Mouse (Mus musculus) adrenal gland, adult 2 months (tissue): Measurements from ENCODE around the gene Tnfaip8l3. TPM values are rescaled to one million over a fixed set of nuclear protein-coding genes. Genes with fewer than 3 reads are reported as not detected.
"Not testable (repeated sequence)": the region's sequence is repeated elsewhere in the genome, so short reads cannot be mapped to it uniquely, and the experiment has no call there.

Source experiments
- DNase-seq: peaks from one replicate; pipeline ENCODE4 v3.0.0; 2021
- long read RNA-seq: library from polyadenylated mRNA; stranded (forward); transcript quantifications from one replicate; pipeline ENCODE4 v2.0.0, GENCODE M21; 2021
- polyA plus RNA-seq: library from polyadenylated mRNA; depleted of rRNA; stranded (reverse); fragments of >200 nt; gene quantifications from 2 replicates; pipeline ENCODE4 v1.2.3, GENCODE M21; 2012; rRNA removed
- total RNA-seq, 2 experiments: library from RNA; stranded (reverse); gene quantifications; 2 replicates each; pipeline ENCODE4 v1.2.3; 2021

The Tnfaip8l3 gene
- total RNA-seq = 1 to 10 TPM in 1 of 2 experiments, under 1 TPM in 1; 0.09 to 1.0 TPM
- polyA plus RNA-seq = 0.04 and 0.06 TPM in 2 replicates
- long read RNA-seq = 0 reads

GRCm38 (mm10) chr9:54068032-54068649 lies at the start of gene Tnfaip8l3:
TSS of gene Tnfaip8l3 (minus strand) at chr9:54068388.
- DNase-seq = peak; percentile 17

- DNase-seq = no peak
Measured at GRCm38 (mm10) chr9:54112726-54113125, 44.5 kb upstream of the Tnfaip8l3 start.

- DNase-seq = no peak
Measured at GRCm38 (mm10) chr9:54098636-54099035, 30.4 kb upstream of the Tnfaip8l3 start.

GRCm38 (mm10) chr9:54097091-54097490 lies 28.9 kb upstream of the Tnfaip8l3 start:
- DNase-seq = no peak

GRCm38 (mm10) chr9:54084245-54084644 lies 16.1 kb upstream of the Tnfaip8l3 start:
- DNase-seq = no peak

GRCm38 (mm10) chr9:54077740-54078139 lies 9.6 kb upstream of the Tnfaip8l3 start:
- no peak for DNase-seq

GRCm38 (mm10) chr9:54074901-54075300 lies 6.7 kb upstream of the Tnfaip8l3 start:
- DNase-seq = no peak

- DNase-seq = no peak
Measured at GRCm38 (mm10) chr9:54073688-54074087, 5.5 kb upstream of the Tnfaip8l3 start.

- DNase-seq = no peak
Measured at GRCm38 (mm10) chr9:54071474-54072095, 3.4 kb upstream of the Tnfaip8l3 start.

GRCm38 (mm10) chr9:54069204-54069603 lies 1.0 kb upstream of the Tnfaip8l3 start:
- no peak for DNase-seq

GRCm38 (mm10) chr9:54068777-54069176 lies 589 bp upstream of the Tnfaip8l3 start:
- DNase-seq = peak; percentile 85

GRCm38 (mm10) chr9:54067642-54068031 lies 551 bp downstream of the Tnfaip8l3 start:
- no peak for DNase-seq

GRCm38 (mm10) chr9:54064836-54065235 lies 3.4 kb downstream of the Tnfaip8l3 start:
- DNase-seq = no peak

- DNase-seq = no peak
Measured at GRCm38 (mm10) chr9:54063655-54064054, 4.5 kb downstream of the Tnfaip8l3 start.

- no peak for DNase-seq
Measured at GRCm38 (mm10) chr9:54061666-54062065, 6.5 kb downstream of the Tnfaip8l3 start.

GRCm38 (mm10) chr9:54051298-54052068 lies 16.7 kb downstream of the Tnfaip8l3 start:
- no peak for DNase-seq

GRCm38 (mm10) chr9:54048978-54049377 lies 19.2 kb downstream of the Tnfaip8l3 start:
- no peak for DNase-seq

GRCm38 (mm10) chr9:54043067-54043466 lies 25.1 kb downstream of the Tnfaip8l3 start:
- DNase-seq = no peak

- no peak for DNase-seq
Measured at GRCm38 (mm10) chr9:54037717-54038116, 30.5 kb downstream of the Tnfaip8l3 start.

- DNase-seq = no peak
Measured at GRCm38 (mm10) chr9:54034691-54035090, 33.5 kb downstream of the Tnfaip8l3 start.

GRCm38 (mm10) chr9:54022795-54023194 lies 45.4 kb downstream of the Tnfaip8l3 start:
- DNase-seq = no peak

GRCm38 (mm10) chr9:53994528-53994927 lies 73.7 kb downstream of the Tnfaip8l3 start:
- no peak for DNase-seq

- DNase-seq = not testable (repeated sequence)
Measured at GRCm38 (mm10) chr9:53992567-53992966, 75.6 kb downstream of the Tnfaip8l3 start.
